Mouse (Mus musculus) intestine, embryonic 16.5 days (tissue): ENCODE measurements around the gene Dnajb6. TPM values are rescaled to one million over a fixed set of nuclear protein-coding genes. Genes with fewer than 3 reads are reported as not detected.

ENCODE experiments used
- ATAC-seq: fragments of 200-750 bp; cut with Nextera tagmentation; 2 replicates; pipeline ENCODE4 v1.8.0; 2017; ENCODE audit warnings: moderate TSS enrichment, moderate library complexity
- H3K27ac ChIP-seq: fragments of 300-500 bp; sonication (generic); 2 replicates; pipeline ENCODE4 v1.5.1; 2014; ENCODE audit warnings: mild to moderate bottlenecking, low read length
- H3K27me3 ChIP-seq: fragments of 300-500 bp; sonication (generic); replicated peaks from 2 replicates; pipeline ENCODE4 v1.6.1; 2014; ENCODE audit warnings: low read length, control low read depth, mixed read lengths; ENCODE audit not compliant: control insufficient read depth, insufficient read depth
- H3K36me3 ChIP-seq: fragments of 300-500 bp; sonication (generic); 2 replicates; pipeline ENCODE4 v1.6.1; 2014; ENCODE audit warnings: low read length, control low read depth; ENCODE audit not compliant: control insufficient read depth, insufficient read depth
- H3K4me1 ChIP-seq: fragments of 300-500 bp; sonication (generic); 2 replicates; pipeline ENCODE4 v1.6.1; 2014; ENCODE audit warnings: low read length, control low read depth, mixed read lengths; ENCODE audit not compliant: control insufficient read depth, insufficient read depth
- H3K4me2 ChIP-seq: fragments of 300-500 bp; sonication (generic); 2 replicates; pipeline ENCODE4 v1.6.1; 2014; ENCODE audit warnings: low read depth, low read length, control low read depth
- H3K4me3 ChIP-seq: fragments of 300-500 bp; sonication (generic); 2 replicates; pipeline ENCODE4 v1.5.1; 2014; ENCODE audit warnings: mild to moderate bottlenecking, low read length
- H3K9ac ChIP-seq: fragments of 300-500 bp; sonication (generic); 2 replicates; pipeline ENCODE4 v1.6.1; 2014; ENCODE audit warnings: low read depth, low read length
- H3K9me3 ChIP-seq: fragments of 300-500 bp; sonication (generic); 2 replicates; pipeline ENCODE4 v1.6.1; 2016; ENCODE audit warnings: low read length, control low read depth; ENCODE audit not compliant: control insufficient read depth
- WGBS: fragments of 180-500 bp; shearing (Covaris S2); extraction: QIAGEN DNeasy Blood & Tissue Kit; methylation state at CpG from one replicate; pipeline ENCODE4 v1.1.7; 2014; 5-methylcytosine and 5-hydroxymethylcytosine counted together
- polyA plus RNA-seq: library from polyadenylated mRNA; unstranded; fragments of >200 nt; fragmentation: Nextera tagmentation; extraction: Ambion mirVana; gene quantifications from 2 replicates; pipeline ENCODE4 v1.2.1, GENCODE M21; 2015

Dnajb6 gene
- 103 and 109 TPM in 2 replicates for polyA plus RNA-seq

- under 1% methylated on average over 46 of the region's 46 CpGs for WGBS
- Histone ChIP-seq H3K4me3 (peak within 1 kb of the TSS; percentile 95), H3K4me1 (peaks cover 13% of the 10 kb centered on the region), H3K27me3 (no peaks in the 10 kb centered on the region), H3K9me3 (no peaks in the 10 kb centered on the region), H3K36me3 (no peaks in the 10 kb centered on the region), H3K4me2 (peak within 1 kb of the TSS; percentile 62), H3K9ac (peak within 1 kb of the TSS; percentile 96), H3K27ac (peak within 1 kb of the TSS; percentile 99)
- ATAC-seq, result peak; percentile 96
Observed at GRCm38 (mm10) chr5:29735557-29736061, at the start of gene Dnajb6, which contains the start of gene Gm5129. TSS of gene Dnajb6 (plus strand) at chr5:29735688. TSS of gene Gm5129 (minus strand) at chr5:29735936.

GRCm38 (mm10) chr5:29687671-29688070, 47.8 kb upstream of the Dnajb6 start:
- Histone ChIP-seq H3K4me1 (no peaks in the 10 kb centered on the region), H3K4me3 (no peak overlapping the region), H3K27me3 (no peaks in the 10 kb centered on the region), H3K4me2 (no peak overlapping the region), H3K27ac (no peak overlapping the region), H3K9ac (no peak overlapping the region), H3K36me3 (no peaks in the 10 kb centered on the region), H3K9me3 (no peaks in the 10 kb centered on the region; the same call in 1 of the 2 replicates)
- 60% methylated on average over 3 of the region's 3 CpGs for WGBS
- ATAC-seq, result peak; percentile 40; the same call in 1 of the 2 replicates

- Histone ChIP-seq H3K9ac (no peak overlapping the region), H3K36me3 (no peaks in the 10 kb centered on the region), H3K9me3 (no peaks in the 10 kb centered on the region; the same call in 1 of the 2 replicates), H3K4me2 (no peak overlapping the region), H3K4me1 (no peaks in the 10 kb centered on the region), H3K27me3 (no peaks in the 10 kb centered on the region), H3K27ac (no peak overlapping the region), H3K4me3 (no peak overlapping the region)
- 51% methylated on average over 7 of the region's 7 CpGs for WGBS
- no peak for ATAC-seq
Observed at GRCm38 (mm10) chr5:29688352-29688751, 47.1 kb upstream of the Dnajb6 start.

- no peaks in the 10 kb centered on the region for H3K9me3 ChIP-seq
- no peaks in the 10 kb centered on the region for H3K4me1 ChIP-seq
- no peak overlapping the region for H3K27ac ChIP-seq
- no peak overlapping the region for H3K4me2 ChIP-seq
- peak; percentile 97 for ATAC-seq
- no peaks in the 10 kb centered on the region for H3K36me3 ChIP-seq
- no peak overlapping the region for H3K9ac ChIP-seq
- H3K4me3 ChIP-seq, result no peak overlapping the region
- no peaks in the 10 kb centered on the region for H3K27me3 ChIP-seq
- WGBS, result 71% methylated on average over 4 of the region's 4 CpGs
Observed at GRCm38 (mm10) chr5:29698493-29698892, 37.0 kb upstream of the Dnajb6 start.

GRCm38 (mm10) chr5:29699520-29700202, 35.8 kb upstream of the Dnajb6 start:
- H3K4me3 ChIP-seq, result no peak overlapping the region
- 69% methylated on average over 2 of the region's 2 CpGs for WGBS
- H3K9ac ChIP-seq, result no peak overlapping the region
- no peaks in the 10 kb centered on the region for H3K9me3 ChIP-seq
- H3K4me1 ChIP-seq, result no peaks in the 10 kb centered on the region
- no peak overlapping the region for H3K4me2 ChIP-seq
- H3K36me3 ChIP-seq, result no peaks in the 10 kb centered on the region
- H3K27ac ChIP-seq, result no peak overlapping the region
- no peak for ATAC-seq
- no peaks in the 10 kb centered on the region for H3K27me3 ChIP-seq

- no peaks in the 10 kb centered on the region for H3K4me1 ChIP-seq
- no peak for ATAC-seq
- H3K4me2 ChIP-seq, result no peak overlapping the region
- no peak overlapping the region for H3K27ac ChIP-seq
- no peaks in the 10 kb centered on the region for H3K27me3 ChIP-seq
- WGBS, result 81% methylated on average over 4 of the region's 4 CpGs
- H3K9ac ChIP-seq, result no peak overlapping the region
- H3K36me3 ChIP-seq, result no peaks in the 10 kb centered on the region
- H3K4me3 ChIP-seq, result no peak overlapping the region
- H3K9me3 ChIP-seq, result no peaks in the 10 kb centered on the region
Observed at GRCm38 (mm10) chr5:29707241-29707640, 28.2 kb upstream of the Dnajb6 start.

- no peak overlapping the region for H3K4me2 ChIP-seq
- no peaks in the 10 kb centered on the region for H3K4me1 ChIP-seq
- H3K9me3 ChIP-seq, result no peaks in the 10 kb centered on the region
- H3K9ac ChIP-seq, result no peak overlapping the region
- WGBS, result 3% methylated on average over 5 of the region's 5 CpGs
- no peak overlapping the region for H3K4me3 ChIP-seq
- H3K27ac ChIP-seq, result peak overlapping the region; percentile 11; the same call in 1 of the 2 replicates
- H3K36me3 ChIP-seq, result no peaks in the 10 kb centered on the region
- no peaks in the 10 kb centered on the region for H3K27me3 ChIP-seq
- peak; percentile 94 for ATAC-seq
Observed at GRCm38 (mm10) chr5:29708258-29708657, 27.2 kb upstream of the Dnajb6 start.

- H3K4me3 ChIP-seq, result no peak overlapping the region
- no peak for ATAC-seq
- H3K27ac ChIP-seq, result no peak overlapping the region
- H3K4me1 ChIP-seq, result no peaks in the 10 kb centered on the region
- H3K9ac ChIP-seq, result no peak overlapping the region
- H3K27me3 ChIP-seq, result no peaks in the 10 kb centered on the region
- no peaks in the 10 kb centered on the region for H3K36me3 ChIP-seq
- no peak overlapping the region for H3K4me2 ChIP-seq
- no peaks in the 10 kb centered on the region for H3K9me3 ChIP-seq
Observed at GRCm38 (mm10) chr5:29711631-29712030, 23.9 kb upstream of the Dnajb6 start.

- no peaks in the 10 kb centered on the region for H3K27me3 ChIP-seq
- H3K4me3 ChIP-seq, result no peak overlapping the region
- H3K27ac ChIP-seq, result no peak overlapping the region
- H3K9me3 ChIP-seq, result no peaks in the 10 kb centered on the region
- no peak for ATAC-seq
- no peak overlapping the region for H3K9ac ChIP-seq
- no peaks in the 10 kb centered on the region for H3K4me1 ChIP-seq
- 37% methylated on average over 1 of the region's 1 CpGs for WGBS
- no peak overlapping the region for H3K4me2 ChIP-seq
- no peaks in the 10 kb centered on the region for H3K36me3 ChIP-seq
Observed at GRCm38 (mm10) chr5:29712906-29713305, 22.6 kb upstream of the Dnajb6 start.
